Mouse (Mus musculus): ENCODE data around the gene Snip1. TPM values are rescaled to one million over a fixed set of nuclear protein-coding genes. Genes with fewer than 3 reads are reported as not detected.
A peak's percentile ranks its signal among the peaks of the same experiment; 100 is the strongest.

Snip1 gene
- 37.7 and 37.9 TPM in 2 replicates for polyA plus RNA-seq (2014; fragmentation: Nextera tagmentation; extraction: Ambion mirVana)

DNA sequence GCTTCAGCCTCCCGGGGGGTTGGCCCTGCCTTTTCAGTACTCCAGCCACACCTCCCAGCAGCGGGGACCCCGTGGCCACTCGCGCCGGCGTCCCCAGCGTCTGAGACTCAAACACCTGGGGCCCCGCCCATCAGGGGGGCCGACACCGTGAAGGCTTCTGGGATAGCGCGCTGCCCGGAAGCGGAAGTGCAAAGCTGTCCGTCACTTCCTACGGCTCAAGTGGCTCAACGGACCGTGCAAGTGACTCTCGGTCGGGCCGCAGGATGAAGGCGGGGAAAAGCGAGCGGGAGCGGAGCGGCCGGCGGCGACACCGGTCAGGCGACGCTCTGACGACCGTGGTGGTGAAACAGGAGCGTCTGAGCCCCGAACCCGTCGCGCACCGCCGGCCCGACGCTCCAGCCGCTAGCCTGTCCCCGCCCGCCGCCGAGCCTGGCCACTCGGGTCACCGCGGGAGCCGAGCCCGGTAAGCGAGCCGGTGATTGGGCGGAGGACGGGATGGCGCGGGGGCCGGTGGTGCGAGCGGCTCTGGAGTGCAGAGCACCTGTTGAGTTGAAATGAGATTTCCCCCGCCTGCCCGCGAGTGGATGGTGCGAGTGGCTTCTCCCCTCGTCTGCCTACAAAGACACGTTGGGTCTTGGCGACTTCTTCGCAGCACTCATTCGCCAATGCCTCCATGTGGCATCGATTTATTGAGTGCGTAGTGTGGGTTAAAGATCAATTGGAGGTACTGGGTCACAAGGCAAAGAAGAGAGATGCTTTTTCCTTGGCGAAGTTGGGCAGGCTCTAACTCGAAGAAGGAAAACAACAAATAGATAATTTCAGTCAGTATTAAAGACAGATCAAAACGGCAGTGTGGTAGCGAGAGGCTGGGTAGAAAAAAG, at the start of gene Snip1:
TSS of gene Snip1 (plus strand) at position 183 of the 881 bp plus-strand sequence.
- Histone ChIP-seq H3K27ac (ENCODE audit: low read depth, low read length) (no peak within 1 kb of the TSS), H3K36me3 (ENCODE audit: control insufficient read depth, insufficient read depth, low read length) (0 out of 2 replicates have a peak, but pooled peaks cover 6% of the 10 kb centered on the region), H3K9ac (ENCODE audit: low read depth, low read length) (peak within 1 kb of the TSS; percentile 77), H3K4me1 (replicated peaks; ENCODE audit: control insufficient read depth, insufficient read depth, low read length) (peaks cover 8% of the 10 kb centered on the region), H3K27me3 (ENCODE audit: control insufficient read depth, insufficient read depth, low read length) (no peaks in the 10 kb centered on the region), H3K4me2 (replicated peaks; ENCODE audit: low read depth, low read length) (peak within 1 kb of the TSS; percentile 66), H3K4me3 (ENCODE audit: low read depth, low read length) (peak within 1 kb of the TSS; percentile 85), H3K9me3 (ENCODE audit: control insufficient read depth, low read length) (no peaks in the 10 kb centered on the region)
- WGBS: under 1% methylated on average over 61 of the region's 78 CpGs
- ATAC-seq (ENCODE audit: low FRiP score) (peak; percentile 91), DNase-seq (ENCODE audit: low spot score) (peak; percentile 97)

GRCm38 (mm10) chr4:125017431-125017830, 49.0 kb upstream of the Snip1 start:
- H3K27ac ChIP-seq (ENCODE audit: low read depth, low read length): no peak overlapping the region
- no peaks in the 10 kb centered on the region for H3K27me3 ChIP-seq (ENCODE audit: control insufficient read depth, insufficient read depth, low read length)
- WGBS: 85% methylated on average over 11 of the region's 11 CpGs
- H3K9me3 ChIP-seq (ENCODE audit: control insufficient read depth, low read length): no peaks in the 10 kb centered on the region
- H3K4me1 ChIP-seq (replicated peaks; ENCODE audit: control insufficient read depth, insufficient read depth, low read length): no peaks in the 10 kb centered on the region
- H3K36me3 ChIP-seq (ENCODE audit: control insufficient read depth, insufficient read depth, low read length): no peaks in the 10 kb centered on the region
- DNase-seq (ENCODE audit: low spot score): no peak
- H3K9ac ChIP-seq (ENCODE audit: low read depth, low read length): no peak overlapping the region
- no peak overlapping the region for H3K4me3 ChIP-seq (ENCODE audit: low read depth, low read length)
- no peak overlapping the region for H3K4me2 ChIP-seq (replicated peaks; ENCODE audit: low read depth, low read length)
- no peak for ATAC-seq (ENCODE audit: low FRiP score)

DNA sequence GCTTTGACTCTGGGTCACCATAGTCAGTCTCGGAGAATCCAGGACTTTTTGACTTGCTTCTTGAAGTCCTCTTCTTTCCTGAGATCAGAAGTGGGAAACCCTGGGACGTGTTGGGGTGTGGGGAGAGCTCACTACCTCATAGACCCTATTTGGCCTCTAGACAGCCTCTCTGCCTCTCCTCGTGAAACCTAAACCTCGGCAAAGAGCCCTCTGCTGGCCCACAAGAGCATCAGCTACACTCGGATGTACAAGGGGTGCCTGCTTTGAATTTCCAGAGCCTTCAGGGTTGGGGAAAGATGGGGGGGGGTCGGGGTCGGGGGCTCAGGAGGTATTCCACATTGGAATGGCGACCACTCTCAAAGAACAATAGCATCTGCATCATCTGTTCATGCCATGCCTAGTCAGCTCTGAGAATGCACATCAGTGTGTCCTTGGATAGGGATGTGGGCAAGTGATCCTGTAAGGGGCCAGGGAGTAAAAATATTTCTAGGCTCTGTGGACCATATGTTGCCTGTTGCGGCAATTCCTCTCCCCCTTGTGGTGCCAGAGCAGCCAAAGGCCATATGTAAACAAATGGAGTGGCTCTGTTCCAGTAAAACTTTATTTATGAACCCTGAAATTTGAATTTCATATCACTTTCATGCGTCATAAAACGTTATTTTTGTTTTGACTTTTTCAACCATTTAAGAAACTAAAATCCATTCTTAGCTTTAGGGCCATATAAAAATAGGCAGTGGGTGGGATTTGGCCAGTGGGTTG, 45.5 kb upstream of the Snip1 start:
- ATAC-seq (ENCODE audit: low FRiP score) (no peak), DNase-seq (ENCODE audit: low spot score) (peak; percentile 34)
- Histone ChIP-seq H3K27ac (ENCODE audit: low read depth, low read length) (no peak overlapping the region), H3K4me2 (replicated peaks; ENCODE audit: low read depth, low read length) (no peak overlapping the region), H3K9ac (ENCODE audit: low read depth, low read length) (no peak overlapping the region), H3K36me3 (ENCODE audit: control insufficient read depth, insufficient read depth, low read length) (no peaks in the 10 kb centered on the region), H3K27me3 (ENCODE audit: control insufficient read depth, insufficient read depth, low read length) (no peaks in the 10 kb centered on the region), H3K4me1 (replicated peaks; ENCODE audit: control insufficient read depth, insufficient read depth, low read length) (no peaks in the 10 kb centered on the region), H3K4me3 (ENCODE audit: low read depth, low read length) (no peak overlapping the region), H3K9me3 (ENCODE audit: control insufficient read depth, low read length) (no peaks in the 10 kb centered on the region)
- 35% methylated on average over 11 of the region's 11 CpGs for WGBS

- Histone ChIP-seq H3K9me3 (ENCODE audit: control insufficient read depth, low read length) (no peaks in the 10 kb centered on the region), H3K27me3 (ENCODE audit: control insufficient read depth, insufficient read depth, low read length) (no peaks in the 10 kb centered on the region), H3K4me2 (replicated peaks; ENCODE audit: low read depth, low read length) (peak overlapping the region; percentile 90), H3K36me3 (ENCODE audit: control insufficient read depth, insufficient read depth, low read length) (no peaks in the 10 kb centered on the region), H3K4me1 (replicated peaks; ENCODE audit: control insufficient read depth, insufficient read depth, low read length) (peaks cover 2% of the 10 kb centered on the region; the same call in 1 of the 2 replicates), H3K27ac (ENCODE audit: low read depth, low read length) (no peak overlapping the region), H3K4me3 (ENCODE audit: low read depth, low read length) (peak overlapping the region; percentile 96), H3K9ac (ENCODE audit: low read depth, low read length) (peak overlapping the region; percentile 87)
- peak; percentile 97 for ATAC-seq (ENCODE audit: low FRiP score)
- under 1% methylated on average over 50 of the region's 50 CpGs for WGBS
- peak; percentile 99 for DNase-seq (ENCODE audit: low spot score)
Measured at GRCm38 (mm10) chr4:125029891-125030614, 36.4 kb upstream of the Snip1 start.

- Histone ChIP-seq H3K27me3 (ENCODE audit: control insufficient read depth, insufficient read depth, low read length) (no peaks in the 10 kb centered on the region), H3K27ac (ENCODE audit: low read depth, low read length) (no peak overlapping the region), H3K9me3 (ENCODE audit: control insufficient read depth, low read length) (no peaks in the 10 kb centered on the region), H3K36me3 (ENCODE audit: control insufficient read depth, insufficient read depth, low read length) (0 out of 2 replicates have a peak, but pooled peaks cover 4% of the 10 kb centered on the region), H3K4me3 (ENCODE audit: low read depth, low read length) (no peak overlapping the region), H3K4me1 (replicated peaks; ENCODE audit: control insufficient read depth, insufficient read depth, low read length) (peaks cover 2% of the 10 kb centered on the region; the same call in 1 of the 2 replicates), H3K4me2 (replicated peaks; ENCODE audit: low read depth, low read length) (no peak overlapping the region), H3K9ac (ENCODE audit: low read depth, low read length) (no peak overlapping the region)
- 96% methylated on average over 4 of the region's 4 CpGs for WGBS
- no peak for DNase-seq (ENCODE audit: low spot score)
- ATAC-seq (ENCODE audit: low FRiP score): no peak
Measured at GRCm38 (mm10) chr4:125034341-125034740, 32.1 kb upstream of the Snip1 start.

DNA sequence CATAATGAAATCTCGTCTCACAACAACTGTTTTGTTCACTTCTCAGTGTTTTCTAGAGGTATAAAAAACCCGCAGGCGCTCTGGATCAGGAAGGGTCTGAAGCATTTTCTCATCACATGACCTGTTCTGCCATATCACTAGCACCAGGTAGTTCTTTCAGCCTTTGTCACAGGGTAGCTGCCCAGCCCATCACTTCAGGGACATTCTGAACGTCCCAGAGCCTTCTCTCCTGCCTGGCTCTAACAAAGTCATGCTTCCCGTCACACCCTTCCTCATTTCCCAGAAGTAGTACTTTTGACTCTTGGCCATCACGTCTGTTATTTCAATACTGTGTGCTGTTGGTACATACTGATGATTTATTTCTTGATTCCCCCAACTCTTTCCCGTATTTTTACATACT, 22.0 kb upstream of the Snip1 start:
- no peak for DNase-seq (ENCODE audit: low spot score)
- WGBS: 92% methylated on average over 7 of the region's 7 CpGs
- Histone ChIP-seq H3K9me3 (ENCODE audit: control insufficient read depth, low read length) (no peaks in the 10 kb centered on the region), H3K27me3 (ENCODE audit: control insufficient read depth, insufficient read depth, low read length) (no peaks in the 10 kb centered on the region), H3K9ac (ENCODE audit: low read depth, low read length) (no peak overlapping the region), H3K4me3 (ENCODE audit: low read depth, low read length) (no peak overlapping the region), H3K4me2 (replicated peaks; ENCODE audit: low read depth, low read length) (no peak overlapping the region), H3K4me1 (replicated peaks; ENCODE audit: control insufficient read depth, insufficient read depth, low read length) (no peaks in the 10 kb centered on the region), H3K36me3 (ENCODE audit: control insufficient read depth, insufficient read depth, low read length) (peaks cover 10% of the 10 kb centered on the region; the same call in 1 of the 2 replicates), H3K27ac (ENCODE audit: low read depth, low read length) (no peak overlapping the region)
- ATAC-seq (ENCODE audit: low FRiP score): no peak

- ATAC-seq (ENCODE audit: low FRiP score) (no peak), DNase-seq (ENCODE audit: low spot score) (no peak)
- Histone ChIP-seq H3K9me3 (ENCODE audit: control insufficient read depth, low read length) (no peaks in the 10 kb centered on the region), H3K4me1 (replicated peaks; ENCODE audit: control insufficient read depth, insufficient read depth, low read length) (no peaks in the 10 kb centered on the region), H3K36me3 (ENCODE audit: control insufficient read depth, insufficient read depth, low read length) (0 out of 2 replicates have a peak, but pooled peaks cover 12% of the 10 kb centered on the region), H3K27me3 (ENCODE audit: control insufficient read depth, insufficient read depth, low read length) (no peaks in the 10 kb centered on the region), H3K9ac (ENCODE audit: low read depth, low read length) (no peak overlapping the region), H3K4me3 (ENCODE audit: low read depth, low read length) (no peak overlapping the region), H3K4me2 (replicated peaks; ENCODE audit: low read depth, low read length) (no peak overlapping the region), H3K27ac (ENCODE audit: low read depth, low read length) (no peak overlapping the region)
- 92% methylated on average over 9 of the region's 9 CpGs for WGBS
Measured at GRCm38 (mm10) chr4:125055385-125055784, 11.1 kb upstream of the Snip1 start.

GRCm38 (mm10) chr4:125056476-125056875, 10.0 kb upstream of the Snip1 start:
- H3K27me3 ChIP-seq (ENCODE audit: control insufficient read depth, insufficient read depth, low read length): no peaks in the 10 kb centered on the region
- H3K27ac ChIP-seq (ENCODE audit: low read depth, low read length): no peak overlapping the region
- ATAC-seq (ENCODE audit: low FRiP score): no peak
- H3K9me3 ChIP-seq (ENCODE audit: control insufficient read depth, low read length): no peaks in the 10 kb centered on the region
- 76% methylated on average over 4 of the region's 4 CpGs for WGBS
- DNase-seq (ENCODE audit: low spot score): no peak
- no peak overlapping the region for H3K4me2 ChIP-seq (replicated peaks; ENCODE audit: low read depth, low read length)
- no peak overlapping the region for H3K9ac ChIP-seq (ENCODE audit: low read depth, low read length)
- no peak overlapping the region for H3K4me3 ChIP-seq (ENCODE audit: low read depth, low read length)
- 0 out of 2 replicates have a peak, but pooled peaks cover 12% of the 10 kb centered on the region for H3K36me3 ChIP-seq (ENCODE audit: control insufficient read depth, insufficient read depth, low read length)
- no peaks in the 10 kb centered on the region for H3K4me1 ChIP-seq (replicated peaks; ENCODE audit: control insufficient read depth, insufficient read depth, low read length)
